Mouse (Mus musculus) telencephalon, adult 2 months (tissue): ENCODE results near the gene A930002H24Rik.

Experiments used
- DNase-seq: peaks from one replicate; pipeline ENCODE4 v3.0.0-alpha.2; 2011; ENCODE audit warnings: low read depth, low spot score

Gene A930002H24Rik

DNA sequence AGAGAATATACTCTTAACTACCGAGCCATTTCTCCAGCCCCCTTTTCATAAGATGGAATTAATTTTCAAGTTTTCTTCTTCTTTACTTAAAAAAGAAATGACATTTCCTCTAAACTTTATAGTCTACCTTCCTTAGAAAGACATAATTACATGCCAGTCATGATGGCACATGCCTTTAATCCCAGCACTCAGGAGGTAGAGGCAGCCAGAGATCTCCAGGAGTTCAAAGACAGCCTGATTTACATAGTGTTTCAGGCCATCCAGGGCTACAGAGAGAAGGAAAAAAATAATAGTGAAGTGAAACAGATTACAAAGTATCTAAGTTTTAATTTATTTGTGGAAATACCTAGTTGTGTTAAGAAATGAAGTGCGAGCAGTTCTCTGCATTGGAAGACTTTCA is 27.4 kb downstream of the A930002H24Rik start:
- no peak for DNase-seq

DNA sequence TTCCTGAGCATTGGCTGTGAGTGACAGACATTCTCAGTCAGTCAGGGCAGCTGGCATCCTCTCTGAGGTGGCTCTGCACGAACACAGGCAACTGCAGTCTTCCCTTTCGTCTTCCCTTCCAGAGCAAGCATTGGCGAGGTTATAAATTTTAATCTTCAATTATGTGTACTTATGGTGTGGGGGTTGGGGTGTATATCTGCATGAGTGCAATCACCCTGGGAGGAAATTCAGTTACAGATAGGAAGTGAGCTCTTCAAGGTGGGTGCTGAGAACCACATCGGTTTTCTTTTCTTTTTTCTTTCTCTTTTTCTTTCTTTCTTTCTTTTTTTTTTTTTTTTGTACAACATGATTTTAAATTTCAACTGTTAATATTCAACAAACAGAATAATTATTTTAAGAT is 32.0 kb downstream of the A930002H24Rik start:
- DNase-seq = no peak

DNA sequence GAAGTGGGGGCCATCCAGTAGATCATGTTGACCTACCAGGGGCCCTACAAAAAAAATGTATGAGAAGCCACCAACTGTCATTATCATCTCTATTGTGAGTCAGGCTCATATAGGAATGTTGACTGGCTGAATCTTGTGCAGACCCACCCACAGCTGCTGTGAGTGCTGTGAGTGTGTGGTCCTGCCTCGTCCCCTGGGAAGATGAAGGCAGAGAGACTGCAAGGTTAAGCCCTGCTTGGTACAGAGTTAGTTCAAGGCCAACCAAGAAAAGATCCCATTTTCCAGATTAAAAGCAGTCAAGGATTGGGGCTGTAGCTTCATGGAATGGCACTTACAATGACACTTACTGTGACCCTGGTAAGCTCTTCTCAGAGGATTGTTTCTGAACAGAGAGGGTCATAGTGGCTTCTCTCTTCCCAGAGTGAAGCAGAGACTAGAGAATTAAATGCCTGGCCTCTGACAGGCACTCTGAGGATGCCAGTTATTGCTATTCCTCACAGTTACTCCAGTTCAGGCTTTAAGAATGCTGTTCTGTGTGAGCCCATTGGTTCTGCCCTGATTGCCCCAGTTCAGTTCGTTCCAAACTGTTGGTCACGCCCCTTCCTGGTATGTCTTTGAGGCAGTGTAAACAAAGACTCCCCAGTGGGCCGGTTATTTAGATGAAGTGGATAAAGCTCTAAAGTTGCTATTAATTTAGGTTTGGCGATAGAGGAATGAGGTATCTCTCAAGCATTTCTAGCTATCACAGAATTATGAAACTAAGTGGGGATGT is 34.8 kb downstream of the A930002H24Rik start:
- no peak for DNase-seq

DNA sequence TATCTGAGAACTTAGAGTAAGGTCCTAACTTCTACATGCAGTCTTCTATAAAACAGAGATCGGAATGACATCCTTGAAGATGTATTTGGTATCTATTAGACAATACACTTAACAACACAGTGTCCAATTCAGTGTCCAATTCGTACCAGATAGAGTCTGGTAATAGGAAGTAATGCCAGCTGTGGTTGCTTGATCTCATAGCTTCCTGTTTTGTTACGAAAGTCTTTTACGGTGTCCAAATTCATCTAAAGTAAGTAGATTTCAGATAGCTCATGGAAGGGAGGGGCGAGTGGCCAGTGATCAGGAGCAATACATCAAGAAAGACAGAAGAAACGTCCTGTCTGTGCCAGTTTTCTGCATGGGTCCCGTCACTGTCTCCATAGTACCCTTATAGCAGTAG is 36.8 kb downstream of the A930002H24Rik start:
- DNase-seq = no peak

- no peak for DNase-seq
Observed at GRCm38 (mm10) chr17:63826196-63826595, 37.4 kb downstream of the A930002H24Rik start.

DNA sequence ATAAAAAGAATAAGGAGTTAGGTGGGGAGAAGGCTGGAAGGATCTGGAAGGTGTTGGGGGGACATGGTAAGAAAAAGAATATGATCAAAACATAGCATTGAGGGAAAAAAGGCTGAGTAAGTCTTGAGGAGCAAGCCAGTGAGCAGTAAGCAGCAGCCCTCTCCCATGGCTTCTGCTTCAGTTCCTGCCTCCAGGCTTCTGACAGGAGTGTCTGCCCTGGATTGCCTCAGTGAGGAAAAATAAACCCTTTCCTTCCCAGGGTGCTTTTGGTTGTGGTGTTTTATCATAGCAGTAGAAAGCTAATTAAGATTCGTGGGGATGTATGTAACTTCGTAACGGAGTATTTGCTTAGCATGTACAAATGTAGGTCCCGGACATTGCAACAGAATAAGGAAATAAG is 39.5 kb downstream of the A930002H24Rik start:
- DNase-seq = no peak

- no peak for DNase-seq
Observed at GRCm38 (mm10) chr17:63818444-63819027, 45.1 kb downstream of the A930002H24Rik start.

DNA sequence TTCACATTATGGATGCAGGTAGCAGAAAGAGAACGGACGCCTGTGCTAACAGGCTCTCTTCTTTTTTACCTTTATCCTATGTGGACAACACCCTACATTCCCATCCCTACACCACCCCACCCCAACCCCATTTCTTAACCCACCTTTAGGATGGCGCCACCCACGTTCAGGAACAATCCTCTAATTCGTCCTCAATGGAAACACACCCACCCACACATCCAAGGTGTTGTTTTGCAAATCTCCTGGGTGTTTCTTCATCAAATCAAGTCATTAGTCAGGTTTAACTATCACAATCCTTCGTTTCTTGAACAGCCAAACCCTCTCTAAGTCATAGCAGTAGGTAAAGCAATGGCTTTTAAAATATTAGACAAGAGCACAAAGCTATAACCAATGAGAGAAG is 50.0 kb downstream of the A930002H24Rik start:
- no peak for DNase-seq
